Mouse (Mus musculus) sigmoid colon, adult 10 weeks (tissue): Measurements from ENCODE around the gene Cd55. TPM values are rescaled to one million over a fixed set of nuclear protein-coding genes. Genes with fewer than 3 reads are reported as not detected.

ENCODE experiments used
- polyA plus RNA-seq: library from polyadenylated mRNA; stranded (reverse); fragments of 350-450 nt; fragmentation: Illumina TruSeq; extraction: RNeasy Lipid Tissue Mini Kit (QIAGEN cat#74804); gene quantifications from one replicate; pipeline ENCODE4 v1.2.3, GENCODE M21; 2014; ENCODE audit warnings: low read depth, low replicate concordance

The Cd55 gene
- 212 TPM for polyA plus RNA-seq

GRCm38 (mm10) chr1:130462084-130462861, at the start of gene Cd55:
Cd55 (minus strand) TSS chr1:130462744.

GRCm38 (mm10) chr1:130422664-130423111, 39.9 kb downstream of the Cd55 start, which contains the start of gene Cd55b:
Cd55b (minus strand) TSS chr1:130423009.

Other genes starting within 250 kb of the Cd55 start
- not detected for gene Cd55b, start 39.7 kb downstream of the Cd55 start, polyA plus RNA-seq
- not detected for gene Zp3r, start 166.9 kb upstream of the Cd55 start, polyA plus RNA-seq
- gene C4bp, start 198.9 kb upstream of the Cd55 start, polyA plus RNA-seq: 17.3 TPM